Mouse (Mus musculus) left cerebral cortex, postnatal 14 days (tissue): ENCODE results near the gene Igfbp2. TPM values are rescaled to one million over a fixed set of nuclear protein-coding genes. Genes with fewer than 3 reads are reported as not detected.

Source experiments
- DNase-seq, 2 experiments: peaks; one replicate each; pipeline ENCODE4 v3.0.0; 2021 to 2022; ENCODE audit warnings: low spot score in 2 of 2, mixed read lengths in 1 of 2
- intact Hi-C: fragments of 180-260 bp; cut with DNase I; formaldehyde crosslinking; loops from one replicate; pipeline ENCODE4 v1.15.1; 2025
- total RNA-seq, 2 experiments: library from RNA; stranded (reverse); gene quantifications; 2 replicates each; pipeline ENCODE4 v1.2.3; 2021

The Igfbp2 gene
- total RNA-seq, 2 experiments from 2014 or later, result 102 to 116 TPM

- intact Hi-C loops, result no loop called here
- DNase-seq, result no peak
Measured at GRCm38 (mm10) chr1:72811061-72811460, 13.2 kb upstream of the Igfbp2 start.

GRCm38 (mm10) chr1:72813089-72813638 lies 11.1 kb upstream of the Igfbp2 start:
- intact Hi-C loops, result no loop called here
- no peak for DNase-seq

- no peak for DNase-seq
- intact Hi-C loops, result no loop called here
Measured at GRCm38 (mm10) chr1:72813639-72814403, 10.5 kb upstream of the Igfbp2 start.

- intact Hi-C loops, result no loop called here
- no peak for DNase-seq
Measured at GRCm38 (mm10) chr1:72815184-72815583, 9.1 kb upstream of the Igfbp2 start.

GRCm38 (mm10) chr1:72815616-72816015 lies 8.7 kb upstream of the Igfbp2 start:
- DNase-seq, result no peak
- intact Hi-C loops, result no loop called here

- no peak for DNase-seq
- intact Hi-C loops, result loop anchor here (10.0 kb wide), 1 partner anchor 105 kb away; the partner anchor contains the start of gene Rpl37a
Measured at GRCm38 (mm10) chr1:72819995-72820394, 4.3 kb upstream of the Igfbp2 start.

- intact Hi-C loops, result loop anchor here (10.0 kb wide), 1 partner anchor 108 kb away; the partner anchor contains the start of gene Rpl37a
Measured at GRCm38 (mm10) chr1:72822893-72823292, 1.4 kb upstream of the Igfbp2 start.

GRCm38 (mm10) chr1:72824707-72825101 lies 401 bp downstream of the Igfbp2 start:
- DNase-seq, result peak in 1 of 2 experiments; percentile 12
- intact Hi-C loops, result loop anchor here (10.0 kb wide), 1 partner anchor 110 kb away; the partner anchor contains the start of gene Rpl37a

More at GRCm38 (mm10) chr1:72822893-72823292, 1.4 kb upstream of the Igfbp2 start:
- DNase-seq, result no peak

- intact Hi-C loops, result loop anchor here (10.0 kb wide), 1 partner anchor 110 kb away; the partner anchor contains the start of gene Rpl37a
- DNase-seq, result no peak
Measured at GRCm38 (mm10) chr1:72825286-72825685, 983 bp downstream of the Igfbp2 start.

- intact Hi-C loops, result loop anchor here (10.0 kb wide), 1 partner anchor 111 kb away; the partner anchor contains the start of gene Rpl37a
- no peak for DNase-seq
Measured at GRCm38 (mm10) chr1:72825921-72826320, 1.6 kb downstream of the Igfbp2 start.

- DNase-seq, result no peak
- intact Hi-C loops, result loop anchor here (10.0 kb wide), 1 partner anchor 112 kb away; the partner anchor contains the start of gene Rpl37a
Measured at GRCm38 (mm10) chr1:72826446-72826845, 2.1 kb downstream of the Igfbp2 start.

- DNase-seq, result no peak
- intact Hi-C loops, result loop anchor here (10.0 kb wide), 1 partner anchor 112 kb away; the partner anchor contains the start of gene Rpl37a
Measured at GRCm38 (mm10) chr1:72826931-72827330, 2.6 kb downstream of the Igfbp2 start.

- intact Hi-C loops, result loop anchor here (10.0 kb wide), 1 partner anchor 113 kb away; the partner anchor contains the start of gene Rpl37a
- no peak for DNase-seq
Measured at GRCm38 (mm10) chr1:72827411-72828315, 3.4 kb downstream of the Igfbp2 start.

GRCm38 (mm10) chr1:72828843-72829242 lies 4.5 kb downstream of the Igfbp2 start:
- intact Hi-C loops, result loop anchor here (10.0 kb wide), 1 partner anchor 114 kb away; the partner anchor contains the start of gene Rpl37a
- no peak for DNase-seq

- no peak for DNase-seq
- intact Hi-C loops, result no loop called here
Measured at GRCm38 (mm10) chr1:72830485-72830884, 6.2 kb downstream of the Igfbp2 start.

GRCm38 (mm10) chr1:72832715-72833153 lies 8.4 kb downstream of the Igfbp2 start:
- no peak for DNase-seq
- intact Hi-C loops, result no loop called here

GRCm38 (mm10) chr1:72833563-72833962 lies 9.3 kb downstream of the Igfbp2 start:
- no peak for DNase-seq
- intact Hi-C loops, result no loop called here

GRCm38 (mm10) chr1:72839356-72839755 lies 15.1 kb downstream of the Igfbp2 start:
- intact Hi-C loops, result no loop called here

GRCm38 (mm10) chr1:72839791-72840190 lies 15.5 kb downstream of the Igfbp2 start:
- no peak for DNase-seq
- intact Hi-C loops, result no loop called here

More at GRCm38 (mm10) chr1:72839356-72839755, 15.1 kb downstream of the Igfbp2 start:
- no peak for DNase-seq
